ENCODE assay signal across 8 mouse cellular contexts in genomic region chr19:5691601-5692000, GRCm38 (mm10). TPM values are rescaled to one million over a fixed set of nuclear protein-coding genes. Genes with fewer than 3 reads are reported as not detected.
DNase-seq lines count a peak whose midpoint lies in the region; ATAC-seq and TF ChIP-seq lines count a peak whose summit lies in the region.
"Had no signal": no experiment of that assay in that cellular context is flagged by ENCODE, and none has a peak within 500 bp of the region (broad histone marks: within the 10 kb centered on the region; RNA-seq: fewer than 3 reads in every experiment).

No protein-coding gene starts in this region.

- no peak for ATAC-seq in G1E (ENCODE audit: extremely low read depth, insufficient number of reproducible peaks, low FRiP score, poor library complexity, severe bottlenecking)
- ATAC-seq in hindbrain, embryonic 15.5 days (ENCODE audit: low FRiP score, low read depth) = no peak

- peak overlapping the region; percentile 62 for H3K9ac ChIP-seq in hindbrain, embryonic 15.5 days

- H3K9me3 ChIP-seq in G1E (replicated peaks) = no peaks in the 10 kb centered on the region
- no peaks in the 10 kb centered on the region for H3K9me3 ChIP-seq in hindbrain, embryonic 15.5 days

- no peak for DNase-seq in G1E (ENCODE audit: low spot score)
- peak; percentile 29 for DNase-seq in lung, postnatal 36 days
- DNase-seq in frontal cortex, postnatal 25 days (ENCODE audit: low spot score in 2 of 2) = no peak
- no peak for DNase-seq in adrenal gland, postnatal 36 days
- DNase-seq in urinary bladder, postnatal 14 days (ENCODE audit: low spot score) = no peak

- no peaks in the 10 kb centered on the region for H3K27me3 ChIP-seq in G1E (ENCODE audit: insufficient read depth, low read length)
- no peaks in the 10 kb centered on the region for H3K27me3 ChIP-seq in hindbrain, embryonic 15.5 days

- peaks cover 73% of the 10 kb centered on the region for H3K36me3 ChIP-seq in G1E (replicated peaks)
- H3K36me3 ChIP-seq in hindbrain, embryonic 15.5 days = peaks cover 12% of the 10 kb centered on the region; the same call in 1 of the 2 replicates

- no peak for TF ChIP-seq CTCF in G1E (IDR thresholded peaks at IDR 0.05; ENCODE audit: low read depth, low read length)

- 86% methylated on average over 5 of the region's 5 CpGs for WGBS in hindbrain, embryonic 15.5 days

- H3K4me2 ChIP-seq in hindbrain, embryonic 15.5 days = peak overlapping the region; percentile 99

- peak overlapping the region; percentile 86; the same call in 1 of the 2 replicates for H3K4me3 ChIP-seq in G1E (ENCODE audit: low read depth, low read length)
- H3K4me3 ChIP-seq in brown adipose tissue, adult 24 weeks (ENCODE audit: insufficient read depth, low read depth, low read length) = peak overlapping the region; percentile 92
- peak overlapping the region; percentile 83 for H3K4me3 ChIP-seq in hindbrain, embryonic 15.5 days

- H3K4me1 ChIP-seq in G1E (ENCODE audit: insufficient read depth, low read depth, low read length) = peaks cover 63% of the 10 kb centered on the region
- peaks cover 4% of the 10 kb centered on the region for H3K4me1 ChIP-seq in brown adipose tissue, adult 24 weeks (ENCODE audit: control insufficient read depth, insufficient read depth, insufficient read length, low read length)
- H3K4me1 ChIP-seq in hindbrain, embryonic 15.5 days (replicated peaks) = peaks cover 66% of the 10 kb centered on the region

- H3K27ac ChIP-seq in brown adipose tissue, adult 24 weeks (replicated peaks; ENCODE audit: low read depth, low read length) = peak overlapping the region; percentile 93
- peak overlapping the region; percentile 70 for H3K27ac ChIP-seq in hindbrain, embryonic 15.5 days (replicated peaks)

RNA-seq across cellular contexts. Expression of gene Pcnx3, which starts 2.9 kb away (rescaled TPM):
- 50.7 and 51.0 TPM in 2 replicates for total RNA-seq in G1E (2014; fragmentation: Nextera tagmentation)
- 13.6 and 16.1 TPM in 2 replicates for total RNA-seq in G1E (2017)
- 178 and 200 TPM in 2 replicates for polyA plus RNA-seq in G1E (2012)
- polyA plus RNA-seq in brown adipose tissue, adult 24 weeks (2012; ENCODE audit: insufficient read depth, insufficient read length, missing spikeins) = 19.6 and 26.2 TPM in 2 replicates
- polyA plus RNA-seq in hindbrain, embryonic 15.5 days (2015; fragmentation: Nextera tagmentation; extraction: Ambion mirVana) = 23.9 and 26.7 TPM in 2 replicates
- 100 to 1,000 TPM in 1 of 2 experiments, 10 to 100 TPM in 1; 89.5 to 108 TPM for total RNA-seq in adrenal gland, postnatal 36 days (2021)

RNA-seq across cellular contexts. Expression of gene Map3k11, which starts 3.1 kb away (rescaled TPM):
- total RNA-seq in G1E (2014; fragmentation: Nextera tagmentation) (18.3 and 23.3 TPM in 2 replicates), G1E (2017) (22.2 and 22.8 TPM in 2 replicates)
- 145 and 163 TPM in 2 replicates for polyA plus RNA-seq in G1E (2012)
- 14.9 and 24.5 TPM in 2 replicates for polyA plus RNA-seq in brown adipose tissue, adult 24 weeks (2012; ENCODE audit: insufficient read depth, insufficient read length, missing spikeins)
- 12.3 and 13.4 TPM in 2 replicates for polyA plus RNA-seq in hindbrain, embryonic 15.5 days (2015; fragmentation: Nextera tagmentation; extraction: Ambion mirVana)
- 10 to 100 TPM; 44.7 to 45.8 TPM for total RNA-seq in adrenal gland, postnatal 36 days (2021)

RNA-seq across cellular contexts. Expression of gene Kcnk7, which starts 12.6 kb away (rescaled TPM):
- total RNA-seq in G1E (2014; fragmentation: Nextera tagmentation) (not detected in 2 replicates), G1E (2017) (not detected in 2 replicates)
- polyA plus RNA-seq in G1E (2012) = 0.07 and 0.10 TPM in 2 replicates
- not detected in 2 replicates for polyA plus RNA-seq in brown adipose tissue, adult 24 weeks (2012; ENCODE audit: insufficient read depth, insufficient read length, missing spikeins)
- polyA plus RNA-seq in hindbrain, embryonic 15.5 days (2015; fragmentation: Nextera tagmentation; extraction: Ambion mirVana) = 0.14 and 0.30 TPM in 2 replicates
- total RNA-seq in adrenal gland, postnatal 36 days (2021) = not detected
- polyA plus RNA-seq: large intestine, adult 2 months had no signal

RNA-seq across cellular contexts. Expression of gene Sipa1, which starts 28.1 kb away (rescaled TPM):
- total RNA-seq in G1E (2014; fragmentation: Nextera tagmentation) (14.9 and 33.7 TPM in 2 replicates), G1E (2017) (10.3 and 13.5 TPM in 2 replicates)
- polyA plus RNA-seq in G1E (2012) = 88.4 and 107 TPM in 2 replicates
- 10.0 and 11.6 TPM in 2 replicates for polyA plus RNA-seq in brown adipose tissue, adult 24 weeks (2012; ENCODE audit: insufficient read depth, insufficient read length, missing spikeins)
- 17.1 and 20.1 TPM in 2 replicates for polyA plus RNA-seq in hindbrain, embryonic 15.5 days (2015; fragmentation: Nextera tagmentation; extraction: Ambion mirVana)
- 10 to 100 TPM; 40.5 to 57.2 TPM for total RNA-seq in adrenal gland, postnatal 36 days (2021)

RNA-seq across cellular contexts. Expression of gene Ehbp1l1, which starts 34.5 kb away (rescaled TPM):
- total RNA-seq in G1E (2014; fragmentation: Nextera tagmentation) = 20.8 and 34.1 TPM in 2 replicates
- 45.5 and 45.7 TPM in 2 replicates for total RNA-seq in G1E (2017)
- polyA plus RNA-seq in G1E (2012) = 85.9 and 88.3 TPM in 2 replicates
- polyA plus RNA-seq in brown adipose tissue, adult 24 weeks (2012; ENCODE audit: insufficient read depth, insufficient read length, missing spikeins) = 45.3 and 47.1 TPM in 2 replicates
- polyA plus RNA-seq in hindbrain, embryonic 15.5 days (2015; fragmentation: Nextera tagmentation; extraction: Ambion mirVana) = 15.5 and 19.7 TPM in 2 replicates
- 10 to 100 TPM; 30.8 to 38.3 TPM for total RNA-seq in adrenal gland, postnatal 36 days (2021)
